Mouse (Mus musculus) skeletal muscle tissue, adult 2 months (tissue): ENCODE measurements around the gene Vegfb.

ENCODE experiments used
- DNase-seq: peaks from one replicate; pipeline ENCODE4 v3.0.0-alpha.2; 2012; ENCODE audit warnings: low read depth, low spot score

Vegfb gene

GRCm38 (mm10) chr19:6987061-6987903 lies at the start of gene Vegfb:
Gene Vegfb (minus strand): TSS chr19:6987651.
- DNase-seq = no peak

GRCm38 (mm10) chr19:7034006-7034405 lies 46.6 kb upstream of the Vegfb start:
- DNase-seq = no peak

GRCm38 (mm10) chr19:7029531-7029930 lies 42.1 kb upstream of the Vegfb start:
- DNase-seq = no peak

- DNase-seq = no peak
Measured at GRCm38 (mm10) chr19:7020224-7020641, 32.8 kb upstream of the Vegfb start.

- peak; percentile 47 for DNase-seq
Measured at GRCm38 (mm10) chr19:7019191-7019590, 31.7 kb upstream of the Vegfb start, which contains the start of gene Fermt3. Gene Fermt3 (minus strand): TSS chr19:7019469.

GRCm38 (mm10) chr19:7018546-7018945 lies 31.1 kb upstream of the Vegfb start:
- DNase-seq = no peak

GRCm38 (mm10) chr19:7017541-7018457 lies 30.3 kb upstream of the Vegfb start:
- DNase-seq = no peak

- no peak for DNase-seq
Measured at GRCm38 (mm10) chr19:7014481-7015135, 27.2 kb upstream of the Vegfb start.

GRCm38 (mm10) chr19:7013984-7014383 lies 26.5 kb upstream of the Vegfb start:
- DNase-seq = no peak

- no peak for DNase-seq
Measured at GRCm38 (mm10) chr19:7012426-7012825, 25.0 kb upstream of the Vegfb start.

GRCm38 (mm10) chr19:7006892-7007593 lies 19.6 kb upstream of the Vegfb start:
- DNase-seq = no peak

GRCm38 (mm10) chr19:6999360-7000063 lies 12.1 kb upstream of the Vegfb start:
- DNase-seq = no peak

GRCm38 (mm10) chr19:6997721-6998290 lies 10.4 kb upstream of the Vegfb start:
- no peak for DNase-seq

- DNase-seq = peak; percentile 83
Measured at GRCm38 (mm10) chr19:6996006-6996405, 8.6 kb upstream of the Vegfb start, which contains the start of the genes Nudt22 and Trpt1. Gene Nudt22 (minus strand): TSS chr19:6996117. Gene Trpt1 (plus strand): TSS chr19:6996131.

GRCm38 (mm10) chr19:6995255-6995991 lies 8.0 kb upstream of the Vegfb start:
- no peak for DNase-seq

- DNase-seq = no peak
Measured at GRCm38 (mm10) chr19:6994489-6994888, 7.0 kb upstream of the Vegfb start.

GRCm38 (mm10) chr19:6994002-6994401 lies 6.6 kb upstream of the Vegfb start:
- no peak for DNase-seq

GRCm38 (mm10) chr19:6993011-6993770 lies 5.7 kb upstream of the Vegfb start:
- DNase-seq = no peak
